Mouse (Mus musculus): Measurements from ENCODE around the gene Mab21l2. TPM values are rescaled to one million over a fixed set of nuclear protein-coding genes. Genes with fewer than 3 reads are reported as not detected.

Mab21l2 gene
- total RNA-seq, 2 experiments from 2014 or later: not detected

DNA sequence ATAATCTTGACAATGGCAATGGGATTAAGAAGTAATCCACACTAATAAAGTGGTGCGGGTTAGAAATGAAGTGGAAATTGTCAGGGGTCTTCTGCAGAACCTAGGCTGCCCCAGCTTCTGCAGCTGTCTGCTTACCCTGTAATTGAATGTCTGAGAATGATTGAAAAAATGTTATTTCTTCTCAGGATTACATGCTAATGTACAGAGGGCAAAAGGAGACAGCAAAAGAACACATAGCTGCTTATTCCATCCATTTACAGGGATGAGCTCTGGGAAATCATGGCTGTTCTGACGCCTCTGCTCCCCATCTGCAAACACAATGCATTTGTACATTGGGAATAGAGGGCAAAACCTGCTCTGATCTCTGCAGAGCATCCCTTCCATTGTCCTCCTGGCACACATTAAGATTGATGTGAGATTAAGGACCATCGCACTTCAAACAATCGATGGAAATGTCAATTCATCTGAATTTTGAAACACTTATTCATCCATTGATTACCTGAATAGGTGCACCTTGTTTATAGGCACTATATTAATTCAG is 7.3 kb downstream of the Mab21l2 start:
- DNase-seq (ENCODE audit: extremely low spot score in 1 of 2, low spot score in 1 of 2): no peak

DNA sequence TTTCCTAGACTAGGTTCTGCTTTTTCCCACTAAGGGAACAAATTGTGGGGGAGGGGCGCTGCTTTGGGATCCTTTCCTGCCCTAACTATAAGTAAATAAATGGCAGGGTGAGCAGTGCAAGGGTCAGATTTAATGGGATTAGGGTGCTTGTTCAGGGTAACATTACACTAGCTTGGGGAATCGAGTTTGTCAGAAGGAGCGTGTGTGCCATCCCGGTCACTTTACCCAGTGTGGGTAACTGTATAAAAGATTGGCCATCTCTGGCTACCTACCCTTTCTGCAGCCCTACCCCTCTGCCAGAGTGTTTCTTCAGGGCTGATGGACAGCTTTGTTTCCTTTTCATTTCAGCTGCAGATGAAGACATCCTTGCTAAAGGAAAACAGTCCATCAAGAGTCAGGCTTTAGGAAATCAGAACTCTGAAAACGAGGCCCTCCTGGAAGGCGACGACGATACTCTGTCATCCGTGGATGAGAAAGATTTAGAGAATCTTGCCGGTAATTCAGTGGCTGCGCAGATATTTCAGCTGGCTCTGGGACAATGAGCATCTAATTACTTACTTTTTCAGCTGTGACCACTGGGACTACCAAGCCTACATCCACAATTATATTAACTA is 8.8 kb downstream of the Mab21l2 start:
- no peak for DNase-seq (ENCODE audit: extremely low spot score in 1 of 2, low spot score in 1 of 2)

GRCm38 (mm10) chr3:86538645-86539554 is 9.5 kb downstream of the Mab21l2 start:
- DNase-seq (ENCODE audit: extremely low spot score in 1 of 2, low spot score in 1 of 2): no peak

DNA sequence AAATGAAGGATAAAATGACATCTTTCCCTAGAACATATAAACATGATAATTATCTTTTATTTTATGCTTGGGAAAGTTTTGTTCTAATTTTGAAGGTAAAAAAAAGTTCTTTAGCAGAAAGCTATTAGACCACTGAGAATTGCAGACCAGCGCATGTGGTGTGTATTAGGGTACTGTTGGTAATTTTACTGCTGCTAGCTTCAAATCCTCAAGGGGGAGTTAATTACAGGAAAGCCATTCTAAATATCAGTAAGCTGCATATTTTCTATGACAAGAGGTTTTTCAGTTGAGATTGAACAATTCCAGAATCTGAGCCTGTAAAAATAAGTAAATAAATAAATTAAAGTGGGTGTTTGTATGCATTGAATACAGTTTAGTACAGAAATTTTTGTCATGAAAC is 11.7 kb downstream of the Mab21l2 start:
- DNase-seq (ENCODE audit: extremely low spot score in 1 of 2, low spot score in 1 of 2): no peak

GRCm38 (mm10) chr3:86531531-86532269 is 16.7 kb downstream of the Mab21l2 start:
- no peak for DNase-seq (ENCODE audit: extremely low spot score in 1 of 2, low spot score in 1 of 2)

- DNase-seq (ENCODE audit: extremely low spot score in 1 of 2, low spot score in 1 of 2): no peak
Measured at GRCm38 (mm10) chr3:86522880-86523505, 25.4 kb downstream of the Mab21l2 start.

GRCm38 (mm10) chr3:86518506-86519109 is 29.8 kb downstream of the Mab21l2 start:
- DNase-seq (ENCODE audit: extremely low spot score in 1 of 2, low spot score in 1 of 2): no peak

- no peak for DNase-seq (ENCODE audit: extremely low spot score in 1 of 2, low spot score in 1 of 2)
Measured at GRCm38 (mm10) chr3:86500586-86500985, 47.8 kb downstream of the Mab21l2 start.

Data from layer of hippocampus, postnatal 25 days (tissue).